Mouse (Mus musculus) embryonic fibroblast, embryonic 13.5 days (primary cell): ENCODE measurements around the gene Gm20661. TPM values are rescaled to one million over a fixed set of nuclear protein-coding genes. Genes with fewer than 3 reads are reported as not detected.

Experiments
- H3K27ac ChIP-seq: 2 replicates; pipeline ENCODE4 v1.5.1; 2012; ENCODE audit warnings: low read length, control low read depth, inconsistent platforms; ENCODE audit not compliant: insufficient read depth
- H3K4me1 ChIP-seq: 2 replicates; pipeline ENCODE4 v1.6.1; 2011; ENCODE audit warnings: low read length; ENCODE audit not compliant: control insufficient read depth, insufficient read depth
- H3K4me3 ChIP-seq: 2 replicates; pipeline ENCODE4 v1.5.1; 2011; ENCODE audit warnings: mild to moderate bottlenecking, control low read depth, low read length; ENCODE audit not compliant: insufficient read depth
- CTCF ChIP-seq: IDR thresholded peaks from 2 replicates; pipeline ENCODE4 v1.5.1; 2011; ENCODE audit warnings: mild to moderate bottlenecking, control low read depth, low read length, moderate library complexity, borderline replicate concordance; ENCODE audit not compliant: insufficient read depth
- POLR2A ChIP-seq: IDR thresholded peaks from 2 replicates; pipeline ENCODE4 v1.6.1; 2011; ENCODE audit warnings: low read depth, mild to moderate bottlenecking, control low read depth, low read length, moderate library complexity
- polyA plus RNA-seq: library from polyadenylated mRNA; stranded (reverse); fragments of >200 nt; gene quantifications from 2 replicates; pipeline ENCODE4 v1.2.4, GENCODE M21; 2011; ENCODE audit warnings: low read depth; ENCODE audit not compliant: missing spikeins, insufficient read length

Gene Gm20661
- polyA plus RNA-seq, 1 experiment: 1.2 TPM

GRCm38 (mm10) chr9:107950460-107951355 lies 32.1 kb upstream of the Gm20661 start:
- Histone ChIP-seq H3K27ac (peak overlapping the region; percentile 10; the same call in 1 of the 2 replicates), H3K4me1 (peaks cover 8% of the 10 kb centered on the region), H3K4me3 (peak overlapping the region; percentile 80)
- TF ChIP-seq CTCF (no peak), POLR2A (peak; percentile 88)

DNA sequence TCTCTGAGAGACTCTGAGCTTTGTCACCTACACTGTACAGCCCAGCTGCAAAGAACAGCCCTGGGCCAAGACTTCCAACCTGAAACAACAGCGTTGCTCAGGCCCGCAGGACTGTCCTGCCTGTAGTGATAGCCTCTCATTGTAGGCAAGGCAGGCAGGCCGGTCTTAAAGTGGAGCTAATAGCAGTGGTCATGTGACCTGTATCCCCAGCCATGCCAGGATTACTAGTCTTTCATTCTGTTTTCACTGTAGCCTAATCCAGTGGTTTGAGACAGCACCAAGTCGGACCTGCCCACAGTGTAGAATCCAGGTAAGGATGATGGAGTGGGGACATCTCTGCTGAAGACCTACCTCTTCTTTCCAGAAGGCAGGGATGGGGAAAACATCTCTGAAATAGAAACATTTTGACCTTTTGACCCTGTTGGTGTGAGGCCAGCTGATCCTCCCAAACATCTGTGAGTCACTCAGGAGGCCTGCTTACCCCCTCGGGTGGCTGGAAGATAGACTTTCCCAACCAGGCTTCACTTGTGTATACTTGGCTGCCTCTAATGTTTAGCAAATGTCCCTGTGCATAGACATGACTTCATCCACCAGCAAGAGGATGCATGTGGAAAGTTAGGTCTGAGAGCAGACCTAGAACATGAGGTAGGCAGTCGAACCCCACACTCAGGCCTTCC lies 27.1 kb upstream of the Gm20661 start:
- TF ChIP-seq CTCF (no peak), POLR2A (no peak)
- Histone ChIP-seq H3K4me1 (peaks cover 13% of the 10 kb centered on the region), H3K4me3 (no peak overlapping the region)

GRCm38 (mm10) chr9:107957141-107957540 lies 25.7 kb upstream of the Gm20661 start:
- peaks cover 7% of the 10 kb centered on the region for H3K4me1 ChIP-seq
- no peak overlapping the region for H3K4me3 ChIP-seq
- H3K27ac ChIP-seq: no peak overlapping the region
- no peak for TF ChIP-seq CTCF
- TF ChIP-seq POLR2A: no peak

More for the DNA sequence above, 27.1 kb upstream of the Gm20661 start:
- H3K27ac ChIP-seq: no peak overlapping the region

- Histone ChIP-seq H3K4me1 (peaks cover 7% of the 10 kb centered on the region), H3K27ac (no peak overlapping the region), H3K4me3 (no peak overlapping the region)
- TF ChIP-seq POLR2A: no peak
Observed at GRCm38 (mm10) chr9:107959896-107960295, 23.0 kb upstream of the Gm20661 start.

- H3K4me3 ChIP-seq: no peak overlapping the region
- no peak overlapping the region for H3K27ac ChIP-seq
- TF ChIP-seq POLR2A (no peak), CTCF (no peak)
- H3K4me1 ChIP-seq: peaks cover 2% of the 10 kb centered on the region
Observed at GRCm38 (mm10) chr9:107960928-107961327, 21.9 kb upstream of the Gm20661 start.

- H3K4me3 ChIP-seq: no peak overlapping the region
- no peak overlapping the region for H3K27ac ChIP-seq
- no peaks in the 10 kb centered on the region for H3K4me1 ChIP-seq
- no peak for TF ChIP-seq POLR2A
- no peak for TF ChIP-seq CTCF
Observed at GRCm38 (mm10) chr9:107961351-107961762, 21.5 kb upstream of the Gm20661 start.

DNA sequence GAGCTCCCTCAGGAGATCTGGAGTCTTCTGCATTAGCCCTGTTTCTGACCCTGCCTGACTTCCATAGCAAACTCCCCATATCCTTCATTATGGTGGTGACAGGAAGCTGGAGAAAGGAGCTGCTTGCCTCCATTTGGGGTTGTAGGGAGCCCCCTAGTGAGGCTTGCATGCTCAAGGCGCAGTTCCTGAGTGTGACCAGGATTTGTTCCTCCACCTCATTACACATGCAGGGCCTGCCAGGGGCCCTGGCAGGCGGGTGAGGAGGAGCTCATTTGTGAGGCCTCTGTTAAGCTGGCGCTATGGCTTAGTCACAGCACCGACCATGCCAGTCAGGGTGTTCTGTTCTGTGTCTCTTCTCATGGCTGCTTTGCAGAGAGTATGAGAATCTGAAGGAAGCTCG lies 21.0 kb upstream of the Gm20661 start:
- TF ChIP-seq POLR2A (no peak), CTCF (peak; percentile 34; the same call in 1 of the 2 replicates)
- H3K4me3 ChIP-seq: no peak overlapping the region
- H3K27ac ChIP-seq: no peak overlapping the region
- no peaks in the 10 kb centered on the region for H3K4me1 ChIP-seq

DNA sequence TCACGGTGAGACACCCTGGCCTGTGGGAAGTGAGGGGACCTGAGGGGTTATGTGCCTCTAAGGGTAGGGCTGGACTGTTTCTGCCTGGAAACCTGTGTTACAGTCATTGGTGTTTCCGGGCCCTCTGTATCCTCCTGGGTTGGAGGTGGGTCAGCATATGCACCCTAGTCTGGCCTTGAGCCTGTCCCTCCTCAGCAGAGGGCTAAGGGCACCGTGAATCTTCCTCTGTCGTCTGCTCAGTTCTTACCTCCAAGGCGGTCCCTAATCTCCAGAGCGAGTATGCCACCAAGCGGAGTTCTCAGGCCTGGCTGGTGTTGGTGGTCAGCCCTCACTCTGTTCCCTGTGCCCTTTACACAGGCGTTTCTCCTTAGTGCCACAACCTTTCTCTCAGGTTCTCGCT lies 19.9 kb upstream of the Gm20661 start:
- no peaks in the 10 kb centered on the region for H3K4me1 ChIP-seq
- TF ChIP-seq POLR2A: no peak
- no peak for TF ChIP-seq CTCF
- H3K4me3 ChIP-seq: no peak overlapping the region
- no peak overlapping the region for H3K27ac ChIP-seq

GRCm38 (mm10) chr9:107963700-107964099 lies 19.2 kb upstream of the Gm20661 start:
- H3K4me3 ChIP-seq: no peak overlapping the region
- no peak overlapping the region for H3K27ac ChIP-seq
- no peak for TF ChIP-seq POLR2A
- TF ChIP-seq CTCF: peak; percentile 78

GRCm38 (mm10) chr9:107964681-107965080 lies 18.2 kb upstream of the Gm20661 start:
- Histone ChIP-seq H3K27ac (no peak overlapping the region), H3K4me1 (no peaks in the 10 kb centered on the region), H3K4me3 (no peak overlapping the region)
- TF ChIP-seq CTCF: no peak

More at GRCm38 (mm10) chr9:107963700-107964099, 19.2 kb upstream of the Gm20661 start:
- H3K4me1 ChIP-seq: no peaks in the 10 kb centered on the region
